Mouse (Mus musculus): ENCODE data around the gene As3mt.

The As3mt gene

DNA sequence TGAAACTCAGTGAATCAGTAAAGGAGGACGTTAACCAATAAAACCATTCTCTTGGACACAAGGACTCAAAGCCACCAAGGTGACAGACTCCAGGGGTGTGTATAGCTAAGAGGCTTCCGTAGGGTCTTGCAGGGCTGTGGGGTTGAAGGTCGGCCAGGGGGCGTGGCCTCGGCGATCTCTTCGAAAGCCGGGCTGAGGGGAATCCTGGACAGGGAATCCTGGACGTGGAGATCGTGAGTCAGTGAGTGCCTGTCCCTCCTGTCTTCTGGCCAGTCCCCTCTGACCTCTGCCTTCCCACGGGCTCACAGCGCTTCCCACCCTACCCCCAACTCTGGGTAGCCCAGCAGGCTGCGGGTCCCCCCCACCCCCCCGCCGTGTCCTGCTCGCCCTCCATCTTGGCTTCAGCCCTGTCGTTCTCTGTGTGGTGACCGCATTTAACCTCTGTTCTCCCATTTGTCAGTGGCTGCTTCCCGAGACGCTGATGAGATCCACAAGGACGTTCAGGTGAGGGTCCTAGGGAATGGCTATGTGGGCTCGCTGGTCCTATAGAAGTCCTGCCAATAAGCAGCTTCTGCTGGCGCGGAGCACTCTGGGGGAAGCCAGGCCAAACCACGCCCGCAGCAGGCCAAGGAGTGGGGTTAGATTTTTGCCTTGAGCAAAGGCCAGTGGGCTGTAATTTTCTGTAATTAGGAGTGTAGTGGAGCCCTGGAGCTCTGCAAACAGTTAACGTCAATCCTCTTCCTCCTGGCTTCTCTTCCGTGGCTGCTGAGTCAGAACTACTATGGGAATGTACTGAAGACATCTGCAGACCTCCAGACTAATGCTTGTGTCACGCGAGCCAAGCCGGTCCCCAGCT, at the start of gene As3mt:
Gene As3mt, plus strand, starts transcription at position 163 of the 856 bp plus-strand sequence.
- DNase-seq (ENCODE audit: low spot score in 2 of 2) = peak; percentile 66 to 76

GRCm38 (mm10) chr19:46658348-46658747, 48.9 kb upstream of the As3mt start:
- no peak for DNase-seq (ENCODE audit: low spot score in 2 of 2)

DNA sequence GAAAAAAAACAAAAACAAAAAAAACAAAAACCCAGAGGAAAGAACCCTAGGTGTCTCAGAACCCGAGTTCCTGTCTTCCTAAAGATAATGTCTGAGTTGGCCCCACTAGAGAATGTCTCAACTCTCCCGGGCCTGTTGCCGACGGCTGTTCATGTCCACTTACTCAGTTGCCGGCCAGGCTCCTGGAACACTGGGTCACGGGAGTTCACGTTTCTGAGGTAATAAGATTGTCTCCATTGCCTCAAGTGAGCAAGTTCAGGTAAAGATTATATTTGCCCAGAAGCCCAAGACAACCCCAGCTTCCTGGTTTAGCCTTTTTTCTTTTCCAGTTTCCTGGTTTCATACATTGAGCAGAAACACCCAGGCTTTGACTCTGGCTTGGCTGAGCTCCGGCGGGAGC, 48.4 kb upstream of the As3mt start:
- DNase-seq (ENCODE audit: low spot score in 2 of 2) = no peak

DNA sequence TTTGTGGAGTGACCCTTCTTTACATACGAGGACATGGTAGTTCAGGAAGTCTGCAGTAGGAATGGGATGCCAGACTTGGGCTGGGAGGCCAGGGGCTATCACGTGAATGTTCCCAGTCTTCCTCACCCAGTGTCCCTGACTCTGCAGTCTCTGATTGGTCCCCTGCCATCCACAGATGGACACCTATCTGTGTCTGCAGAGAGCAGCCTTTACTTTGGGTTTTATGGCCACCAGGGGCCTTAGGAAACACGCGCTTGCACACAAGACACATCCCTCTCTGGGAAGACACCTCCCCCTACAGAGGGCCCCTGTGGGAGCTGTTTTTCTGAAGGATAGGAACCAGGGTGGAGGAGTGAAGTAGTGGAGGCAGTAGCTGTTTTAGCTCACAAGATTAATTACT, 45.7 kb upstream of the As3mt start:
- DNase-seq (ENCODE audit: low spot score in 2 of 2) = no peak

- no peak for DNase-seq (ENCODE audit: low spot score in 2 of 2)
Observed at GRCm38 (mm10) chr19:46662214-46662613, 45.0 kb upstream of the As3mt start.

- DNase-seq (ENCODE audit: low spot score in 2 of 2) = no peak
Observed at GRCm38 (mm10) chr19:46662784-46663183, 44.5 kb upstream of the As3mt start.

DNA sequence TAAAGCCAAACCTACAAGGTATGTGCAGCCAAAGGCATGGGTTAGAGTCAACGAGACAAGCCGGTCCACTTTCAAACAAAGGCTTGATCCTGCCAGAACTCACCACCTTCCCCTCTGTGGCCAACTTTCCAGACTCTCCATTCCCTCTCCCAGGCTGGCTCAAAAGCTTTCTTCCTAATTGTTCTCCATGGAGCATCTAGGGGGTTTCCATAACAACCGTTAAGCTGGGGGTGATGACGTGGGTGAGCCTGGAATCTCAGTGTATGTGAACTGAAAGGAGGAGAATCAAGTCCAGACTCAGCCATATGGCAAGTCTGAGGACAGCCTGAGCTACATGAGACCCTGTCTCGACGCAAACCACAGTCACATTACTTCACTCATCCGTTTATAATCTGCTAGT, 41.8 kb upstream of the As3mt start:
- no peak for DNase-seq (ENCODE audit: low spot score in 2 of 2)

DNA sequence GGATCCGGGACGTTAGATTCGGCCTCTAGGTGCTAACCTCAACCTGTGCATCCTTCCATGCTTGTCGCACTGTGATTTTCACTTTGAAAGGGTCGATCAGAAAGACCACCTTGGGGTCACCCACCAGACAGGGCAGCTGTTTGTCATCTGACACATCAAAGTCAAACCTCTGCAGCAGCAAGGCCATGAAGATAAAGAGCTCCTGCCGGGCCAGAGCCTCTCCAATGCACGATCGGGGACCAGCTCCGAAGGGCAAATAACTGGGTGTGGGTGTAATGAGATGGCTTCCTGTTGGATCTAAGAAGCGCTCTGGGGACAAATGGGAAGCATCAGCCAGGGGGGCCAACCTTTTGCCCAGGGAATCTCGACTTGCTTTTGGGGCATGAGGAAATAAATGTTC, 40.0 kb upstream of the As3mt start:
- DNase-seq (ENCODE audit: low spot score in 2 of 2) = no peak

DNA sequence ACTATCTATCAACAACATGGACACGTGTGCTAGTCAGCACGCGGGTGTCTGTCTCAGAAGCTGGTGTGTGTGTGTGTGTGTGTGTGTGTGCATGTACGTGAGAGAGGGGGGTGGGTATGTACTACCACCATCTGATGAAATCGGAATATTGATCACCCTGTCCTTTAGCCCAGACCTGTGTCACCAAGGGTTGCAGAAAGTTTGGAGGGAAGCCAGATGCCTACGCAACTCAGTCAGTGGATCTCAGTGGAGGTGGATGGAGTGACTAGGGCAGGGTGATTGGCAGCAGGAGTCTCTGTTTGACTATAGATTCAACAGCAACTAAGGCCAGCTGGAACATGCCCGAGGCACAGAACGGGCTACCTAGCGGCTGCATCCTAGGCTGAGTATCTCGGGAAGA, 39.0 kb upstream of the As3mt start:
- no peak for DNase-seq (ENCODE audit: low spot score in 2 of 2)

GRCm38 (mm10) chr19:46669802-46670201, 37.5 kb upstream of the As3mt start:
- DNase-seq (ENCODE audit: low spot score in 2 of 2) = no peak

- DNase-seq (ENCODE audit: low spot score in 2 of 2) = peak in 1 of 2 experiments; percentile 53
Observed at GRCm38 (mm10) chr19:46670691-46671090, 36.6 kb upstream of the As3mt start.

DNA sequence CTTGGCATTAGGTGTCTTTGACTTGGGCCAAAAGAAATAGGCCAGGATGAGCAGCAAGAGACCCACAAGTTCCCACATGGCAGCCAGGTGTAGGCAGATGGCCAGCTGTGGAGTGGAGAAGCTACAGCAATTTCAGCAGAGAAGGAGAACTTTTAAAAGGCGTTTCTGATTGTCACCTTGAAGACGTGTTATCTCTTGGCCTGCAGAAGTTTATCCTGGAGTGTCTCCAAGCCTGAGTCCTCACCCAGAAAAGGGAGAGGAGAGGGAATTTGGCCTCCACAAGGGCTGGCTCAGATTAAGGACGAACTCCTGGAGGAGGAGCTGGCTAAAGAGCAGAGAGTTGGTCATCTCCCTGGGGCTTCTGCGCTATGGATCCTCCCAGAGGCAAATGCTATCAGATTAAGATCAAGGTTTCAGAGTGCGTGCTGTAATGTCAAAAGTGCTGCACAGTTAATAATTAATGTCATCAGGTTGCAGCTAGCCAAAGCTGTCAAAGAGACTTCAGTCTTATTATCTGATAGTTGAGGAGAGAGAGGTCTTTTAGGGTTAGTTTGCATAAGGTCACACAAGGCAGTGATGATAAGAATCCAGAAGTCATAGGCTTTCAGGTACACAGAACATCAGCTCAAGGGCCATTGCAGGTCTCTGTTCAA, 34.4 kb upstream of the As3mt start, which contains the start of gene Cyp17a1:
Gene Cyp17a1, minus strand, starts transcription at position 407 of the 653 bp plus-strand sequence.
- DNase-seq (ENCODE audit: low spot score in 2 of 2) = no peak

DNA sequence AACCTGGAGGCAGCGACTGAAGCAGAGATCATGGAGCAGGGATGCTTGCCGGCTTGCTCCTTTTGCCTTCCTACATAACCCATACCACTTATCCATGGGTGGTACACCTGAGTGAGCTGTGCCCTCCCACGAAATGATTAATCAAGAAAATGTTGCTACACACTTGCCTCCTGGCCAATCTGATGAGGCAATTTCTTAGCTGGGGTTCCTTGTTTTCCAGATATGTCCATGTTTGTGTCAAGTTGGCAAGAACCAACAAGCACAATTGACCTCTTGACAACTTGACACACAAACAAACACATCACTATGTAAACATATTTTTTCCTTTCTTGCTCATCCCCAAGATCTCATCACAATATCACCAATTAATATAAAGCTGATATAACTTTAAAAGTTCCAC, 31.6 kb upstream of the As3mt start:
- DNase-seq (ENCODE audit: low spot score in 2 of 2) = no peak

GRCm38 (mm10) chr19:46679720-46680383, 27.4 kb upstream of the As3mt start:
- no peak for DNase-seq (ENCODE audit: low spot score in 2 of 2)

DNA sequence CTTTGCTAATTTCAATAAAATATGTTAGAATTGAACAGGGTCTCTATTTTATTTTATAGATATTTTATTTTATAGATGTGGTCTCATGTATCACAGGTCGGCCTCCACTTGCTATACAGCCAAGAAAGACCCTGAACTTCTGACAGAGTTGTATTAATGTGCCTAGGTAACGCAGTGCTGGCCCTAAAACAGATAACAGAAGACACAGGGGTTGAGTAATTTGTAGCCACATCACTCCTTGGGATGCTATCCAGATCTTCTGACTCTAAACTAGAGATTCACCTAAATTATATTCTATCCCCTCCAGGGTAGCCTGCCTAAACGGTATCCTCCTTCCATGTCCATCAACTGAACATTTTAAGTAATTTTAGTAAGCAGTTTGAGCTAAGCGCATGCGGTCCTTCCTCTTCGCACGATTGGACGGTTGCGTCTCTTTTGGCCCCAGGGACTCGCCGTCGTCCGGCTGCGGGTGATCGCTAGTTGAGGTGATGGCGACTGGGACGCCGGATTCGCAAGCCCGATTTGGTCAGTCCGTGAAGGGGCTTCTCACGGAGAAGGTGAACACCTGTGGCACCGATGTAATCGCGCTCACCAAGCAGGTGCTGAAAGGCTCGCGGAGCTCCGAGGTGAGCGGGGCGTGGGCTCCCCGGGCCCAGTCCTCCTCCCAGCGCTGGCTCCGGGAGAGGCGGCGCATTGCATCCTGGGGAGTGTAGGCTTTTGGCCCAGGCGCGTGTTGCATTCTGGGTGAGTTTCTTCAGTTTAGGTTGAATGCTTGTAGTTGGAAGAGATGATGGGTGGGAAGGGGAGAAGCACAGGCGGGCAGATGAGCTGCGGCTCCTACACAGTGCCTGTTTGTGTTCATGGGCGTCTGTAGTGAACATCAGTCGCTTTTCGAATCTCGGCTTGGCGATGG, 17.5 kb upstream of the As3mt start, which contains the start of gene Borcs7:
Gene Borcs7, plus strand, starts transcription at position 447 of the 913 bp plus-strand sequence.
- DNase-seq (ENCODE audit: low spot score in 2 of 2) = peak; percentile 86 to 87

GRCm38 (mm10) chr19:46690387-46690786, 16.9 kb upstream of the As3mt start:
- no peak for DNase-seq (ENCODE audit: low spot score in 2 of 2)

DNA sequence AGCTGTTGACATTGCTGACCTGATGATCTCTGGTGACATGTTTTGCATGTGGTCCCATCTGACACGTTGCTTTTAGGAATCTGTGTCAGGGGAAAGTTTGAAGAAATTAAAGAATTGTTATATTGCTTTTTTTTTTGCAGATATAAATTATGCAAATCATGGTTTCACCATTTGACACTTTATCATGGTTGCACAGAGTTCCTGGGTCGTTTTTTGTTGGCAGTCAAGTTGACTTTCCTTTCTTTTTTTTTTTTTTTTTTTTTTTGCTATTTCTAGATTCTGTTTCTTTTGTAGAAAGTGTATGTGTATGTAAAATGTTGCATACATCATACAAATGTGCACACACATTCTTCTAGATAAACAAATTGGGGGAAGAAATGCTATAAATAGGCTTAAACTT, 16.2 kb upstream of the As3mt start:
- no peak for DNase-seq (ENCODE audit: low spot score in 2 of 2)

DNA sequence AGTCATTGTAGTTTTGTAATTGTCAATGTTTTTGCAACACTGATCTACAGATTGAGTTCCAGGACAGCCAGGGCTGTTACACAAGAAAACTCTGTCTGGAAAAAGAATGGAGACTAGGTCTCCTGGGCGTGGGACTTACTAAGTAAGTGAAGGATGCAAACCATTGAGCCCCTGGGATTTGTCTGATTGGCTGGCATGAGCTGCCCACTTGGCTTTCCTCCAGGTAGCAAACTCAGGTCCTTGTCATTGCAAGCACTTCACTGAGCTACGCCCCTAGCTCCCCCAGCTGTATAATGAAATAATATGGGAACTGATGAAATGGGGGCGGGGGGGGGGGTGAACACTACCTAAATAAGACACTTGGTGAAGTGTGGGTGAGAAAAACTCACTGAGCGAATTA, 14.1 kb upstream of the As3mt start:
- DNase-seq (ENCODE audit: low spot score in 2 of 2) = peak in 1 of 2 experiments; percentile 37

DNA sequence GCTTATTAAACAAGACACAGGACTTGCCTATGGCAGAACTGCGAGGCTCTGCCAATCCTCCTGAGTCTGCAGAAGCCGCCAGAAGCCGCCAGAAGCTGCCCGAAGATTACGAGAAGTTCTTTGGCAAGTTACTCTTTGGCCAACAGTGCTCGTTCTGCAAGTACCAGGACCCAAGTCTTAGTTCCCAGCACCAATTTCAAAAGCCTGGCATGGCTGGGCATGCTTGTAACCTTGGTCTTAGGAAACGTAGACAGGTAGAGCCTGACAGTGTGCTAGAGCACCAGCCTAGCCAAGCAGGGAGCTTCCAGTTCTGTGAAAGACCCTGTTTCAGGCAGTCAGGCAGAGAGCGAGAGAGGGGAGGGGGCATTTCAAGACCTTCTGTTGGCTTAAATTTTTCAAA, 10.8 kb upstream of the As3mt start:
- no peak for DNase-seq (ENCODE audit: low spot score in 2 of 2)

DNA sequence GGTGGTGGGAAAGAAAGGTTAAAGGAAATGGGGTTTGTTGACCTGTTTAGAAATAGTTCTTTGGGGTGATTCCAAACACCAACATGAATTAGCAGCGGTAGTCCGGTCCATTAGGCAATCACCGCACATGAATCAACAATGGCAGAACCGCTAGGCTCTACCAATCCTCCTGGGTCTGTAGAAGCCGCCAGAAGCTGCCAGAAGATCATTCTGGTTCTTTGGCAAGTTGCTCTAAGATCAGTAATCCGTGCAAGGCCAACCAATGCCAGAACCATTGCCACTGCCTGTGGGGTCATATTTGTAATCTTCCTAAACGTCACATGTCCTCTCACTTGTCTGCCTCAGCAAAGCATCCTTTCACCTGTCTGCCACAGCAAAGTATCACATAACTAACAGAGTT, 10.3 kb upstream of the As3mt start:
- no peak for DNase-seq (ENCODE audit: low spot score in 2 of 2)

DNA sequence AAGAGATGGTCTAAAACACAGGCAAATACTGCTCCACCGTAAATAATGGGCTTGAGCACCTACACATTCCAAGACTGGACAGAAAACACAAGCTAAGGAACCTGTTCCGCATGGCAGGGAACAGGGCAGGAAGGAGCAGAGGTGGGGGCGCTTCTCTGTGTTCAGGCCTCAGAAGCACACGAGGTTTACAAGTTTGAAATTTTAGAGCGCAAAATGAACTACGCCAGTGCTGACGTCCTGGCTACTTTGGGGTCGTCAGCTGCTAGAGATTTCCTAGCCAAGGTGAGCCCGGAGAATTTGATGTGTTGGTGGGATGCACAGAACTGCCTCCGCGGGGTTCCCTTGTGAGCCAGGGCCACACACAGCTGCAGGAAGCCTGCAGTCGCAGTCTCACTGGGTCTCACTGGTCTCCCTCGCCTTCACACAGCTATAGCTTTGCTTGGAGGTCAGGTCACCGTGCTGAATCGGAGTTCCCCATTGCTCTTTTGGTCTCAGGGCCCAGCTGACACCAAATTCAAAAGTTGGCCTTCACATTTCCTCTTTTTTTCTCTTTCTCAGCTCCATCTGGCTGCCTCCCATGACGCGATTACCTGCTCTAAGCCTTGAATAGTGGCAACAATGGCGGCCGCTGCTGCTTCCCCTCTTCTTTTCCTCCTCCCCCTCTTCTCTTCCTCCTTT, 9.3 kb upstream of the As3mt start:
- DNase-seq (ENCODE audit: low spot score in 2 of 2) = no peak
